Mouse (Mus musculus): ENCODE measurements around the gene Ankrd26.
A peak's percentile ranks its signal among the peaks of the same experiment; 100 is the strongest.
"Not testable (repeated sequence)": the region's sequence is repeated elsewhere in the genome, so short reads cannot be mapped to it uniquely, and the experiment has no call there.

The Ankrd26 gene

GRCm38 (mm10) chr6:118561745-118562609 lies at the start of gene Ankrd26:
Gene Ankrd26 (minus strand): TSS chr6:118562226.
- DNase-seq (ENCODE audit: low read depth, low spot score), result peak; percentile 80

- DNase-seq (ENCODE audit: low read depth, low spot score), result no peak
Measured at GRCm38 (mm10) chr6:118608906-118609305, 46.9 kb upstream of the Ankrd26 start.

DNA sequence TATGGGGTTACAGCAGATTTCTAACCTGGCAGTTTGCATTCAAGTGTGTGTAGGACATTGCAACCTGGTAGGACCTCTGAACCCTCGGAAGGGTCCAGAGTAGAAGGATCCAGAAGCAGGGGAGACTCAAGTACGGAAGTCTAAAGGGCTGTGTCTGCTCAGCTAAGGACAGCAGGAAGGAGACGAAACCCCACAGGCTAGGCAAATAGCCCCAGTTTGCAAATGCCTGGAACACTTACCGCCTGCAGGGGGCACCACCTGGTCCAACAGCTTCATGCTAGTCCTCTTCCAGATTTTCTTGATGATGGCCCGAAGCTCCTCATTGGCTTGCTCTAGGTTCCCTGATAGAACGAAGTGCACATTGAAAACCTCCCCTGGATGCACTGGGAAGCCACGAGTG lies 43.9 kb upstream of the Ankrd26 start:
- no peak for DNase-seq (ENCODE audit: low read depth, low spot score)

- DNase-seq (ENCODE audit: low read depth, low spot score), result no peak
Measured at GRCm38 (mm10) chr6:118603825-118604224, 41.8 kb upstream of the Ankrd26 start.

GRCm38 (mm10) chr6:118595681-118596055 lies 33.6 kb upstream of the Ankrd26 start:
- DNase-seq (ENCODE audit: low read depth, low spot score), result no peak

DNA sequence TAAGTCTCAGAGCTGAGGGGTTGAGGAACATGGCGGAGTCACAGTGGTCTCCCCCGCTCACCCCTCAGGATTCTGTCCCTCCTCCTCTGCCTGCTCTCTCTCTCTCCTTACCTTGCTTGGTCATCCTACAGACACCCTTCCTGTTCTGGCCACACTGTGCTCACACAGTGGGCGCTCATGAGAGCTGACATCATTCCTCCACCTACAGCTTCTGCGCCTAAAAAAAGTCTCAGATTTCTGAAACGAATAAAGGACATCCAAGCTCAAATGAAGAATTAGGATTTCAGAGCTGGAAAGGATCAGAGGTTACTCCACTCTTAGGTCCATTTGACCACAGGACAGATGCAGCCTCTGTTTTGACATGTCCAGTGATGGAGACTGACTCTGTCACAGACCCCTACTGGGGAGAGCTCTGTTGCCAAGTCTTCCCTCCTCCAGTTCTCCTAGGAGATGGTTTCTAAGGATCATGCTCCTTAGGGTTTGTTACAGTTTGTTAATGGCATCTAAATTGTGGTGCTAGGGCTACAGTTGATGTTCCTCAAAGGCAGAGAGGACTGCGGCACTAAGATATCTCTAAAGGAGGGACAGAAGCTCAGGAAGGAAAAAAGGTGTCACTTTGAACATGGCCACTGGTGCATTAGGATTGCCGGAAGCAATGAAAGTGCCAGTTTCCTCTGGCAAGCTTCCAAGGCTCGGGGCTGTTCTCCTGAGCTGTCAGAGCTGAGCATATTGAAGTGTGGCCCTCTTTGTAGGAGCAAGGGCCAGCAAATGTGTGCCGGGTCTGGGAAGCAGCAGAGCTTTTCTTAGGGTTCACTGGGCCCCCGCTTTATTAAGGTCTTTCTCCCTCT lies 33.0 kb upstream of the Ankrd26 start:
- DNase-seq (ENCODE audit: low read depth, low spot score), result peak; percentile 55

DNA sequence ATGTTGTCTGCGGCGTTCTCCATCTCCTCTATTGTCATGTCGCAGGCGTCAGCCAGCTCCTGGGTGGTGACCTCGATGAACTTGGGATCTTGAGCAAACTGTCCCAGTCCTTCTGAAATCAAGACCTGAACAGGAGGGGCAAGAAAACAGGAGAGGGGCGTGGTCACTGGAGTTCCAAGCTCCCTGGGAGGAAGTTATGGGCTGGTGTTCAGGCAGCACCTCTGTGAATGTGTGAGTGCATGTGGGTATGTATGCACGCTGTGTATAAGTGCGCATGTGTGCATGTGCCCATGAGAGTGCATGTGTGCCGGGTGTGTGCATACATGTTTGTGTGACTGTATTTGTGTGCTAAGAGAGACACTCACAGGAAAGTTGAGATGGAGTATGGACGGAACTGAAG lies 32.0 kb upstream of the Ankrd26 start:
- DNase-seq (ENCODE audit: low read depth, low spot score), result no peak

GRCm38 (mm10) chr6:118593377-118594061 lies 31.5 kb upstream of the Ankrd26 start:
- no peak for DNase-seq (ENCODE audit: low read depth, low spot score)

DNA sequence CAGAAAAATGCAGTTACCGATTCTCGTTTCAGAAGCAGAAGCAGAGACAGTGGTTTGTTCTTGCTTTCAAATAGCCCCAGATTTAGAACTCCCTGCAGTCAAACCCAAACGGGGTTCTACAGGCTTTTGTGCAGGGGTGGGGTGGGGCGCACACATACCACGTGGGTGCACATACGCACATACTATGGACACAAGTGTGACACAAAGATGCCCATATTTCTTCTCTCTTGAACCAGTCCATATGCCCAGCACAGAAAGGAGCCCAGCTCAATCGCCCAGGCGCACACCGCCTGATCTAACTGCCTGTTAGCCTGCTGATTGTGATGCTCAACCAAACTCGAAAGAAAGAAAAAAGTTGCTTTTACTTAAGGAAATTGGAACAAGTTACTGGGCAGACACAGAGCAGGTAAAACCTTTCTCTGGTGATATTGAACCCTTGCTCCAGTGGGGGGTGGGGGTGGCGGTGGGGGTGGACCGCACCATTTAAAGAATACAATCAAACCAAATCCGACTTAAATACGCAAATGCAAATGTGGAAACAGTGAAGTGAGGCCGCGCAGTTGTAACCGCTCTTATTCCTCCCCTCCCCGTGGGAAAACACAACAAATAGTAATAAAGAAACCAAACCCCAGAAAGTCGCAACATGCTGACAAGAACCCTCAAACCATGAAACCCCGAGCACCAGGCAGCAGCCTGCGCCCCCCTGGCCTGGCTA lies 30.8 kb upstream of the Ankrd26 start:
- DNase-seq (ENCODE audit: low read depth, low spot score), result no peak

- DNase-seq (ENCODE audit: low read depth, low spot score), result not testable (repeated sequence)
Measured at GRCm38 (mm10) chr6:118578741-118579140, 16.7 kb upstream of the Ankrd26 start.

- DNase-seq (ENCODE audit: low read depth, low spot score), result no peak
Measured at GRCm38 (mm10) chr6:118574351-118574750, 12.3 kb upstream of the Ankrd26 start.

- no peak for DNase-seq (ENCODE audit: low read depth, low spot score)
Measured at GRCm38 (mm10) chr6:118567816-118568215, 5.8 kb upstream of the Ankrd26 start.

DNA sequence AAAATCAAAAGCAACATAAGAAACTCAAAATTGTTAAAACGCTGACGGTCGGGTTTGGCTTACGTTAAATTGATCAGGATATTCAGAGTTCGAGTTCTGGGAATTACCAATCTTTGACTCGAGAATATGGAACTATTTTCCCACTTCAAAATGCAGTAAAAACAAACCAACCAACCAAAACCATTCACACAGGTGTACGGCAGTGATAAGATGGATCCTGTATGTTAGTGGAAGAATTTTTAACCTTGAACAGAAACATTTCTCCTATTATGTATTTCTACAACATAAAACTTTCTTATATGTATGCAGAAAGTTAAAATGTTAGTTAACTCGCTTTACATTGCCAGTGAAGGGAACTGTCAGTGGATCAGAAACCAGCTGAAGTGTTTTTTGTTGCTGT lies 801 bp downstream of the Ankrd26 start:
- no peak for DNase-seq (ENCODE audit: low read depth, low spot score)

DNA sequence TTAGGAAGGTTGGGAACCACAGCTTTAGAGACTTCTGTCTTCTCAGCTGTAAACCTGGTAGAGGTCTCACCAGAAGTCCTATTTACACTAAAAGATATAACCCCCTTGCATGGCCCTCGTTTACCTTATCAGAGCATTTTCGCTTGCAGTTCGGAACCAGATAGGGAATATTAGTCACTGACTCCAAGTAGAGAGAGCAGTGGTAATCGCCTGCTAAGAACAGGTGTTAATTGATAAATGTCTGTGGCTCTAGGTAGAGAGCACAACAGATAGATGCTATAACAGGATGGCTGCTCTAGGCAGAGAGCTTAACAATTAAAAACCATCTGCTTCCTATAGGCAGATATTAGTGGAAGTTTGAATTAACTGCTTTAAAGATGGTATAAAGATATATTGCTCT lies 23.4 kb downstream of the Ankrd26 start:
- no peak for DNase-seq (ENCODE audit: low read depth, low spot score)

DNA sequence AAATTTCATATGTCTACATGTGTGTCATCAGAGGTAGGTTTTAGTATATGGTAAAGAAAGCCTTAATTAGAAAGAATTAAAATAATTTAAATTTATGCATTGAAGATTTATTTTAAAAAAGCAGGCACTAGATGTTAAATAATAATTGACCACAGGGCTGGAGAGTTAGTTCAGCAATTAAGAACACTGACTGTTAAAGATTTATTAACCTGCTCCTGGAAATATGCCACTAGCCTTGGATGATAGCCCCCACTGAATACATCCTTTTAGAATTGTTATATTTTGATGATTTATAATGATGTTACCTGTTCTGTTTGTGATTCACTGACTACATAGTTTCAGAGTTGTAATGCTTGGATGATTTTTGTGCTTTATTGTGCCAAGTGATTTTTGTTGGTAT lies 24.8 kb downstream of the Ankrd26 start:
- not testable (repeated sequence) for DNase-seq (ENCODE audit: low read depth, low spot score)

DNA sequence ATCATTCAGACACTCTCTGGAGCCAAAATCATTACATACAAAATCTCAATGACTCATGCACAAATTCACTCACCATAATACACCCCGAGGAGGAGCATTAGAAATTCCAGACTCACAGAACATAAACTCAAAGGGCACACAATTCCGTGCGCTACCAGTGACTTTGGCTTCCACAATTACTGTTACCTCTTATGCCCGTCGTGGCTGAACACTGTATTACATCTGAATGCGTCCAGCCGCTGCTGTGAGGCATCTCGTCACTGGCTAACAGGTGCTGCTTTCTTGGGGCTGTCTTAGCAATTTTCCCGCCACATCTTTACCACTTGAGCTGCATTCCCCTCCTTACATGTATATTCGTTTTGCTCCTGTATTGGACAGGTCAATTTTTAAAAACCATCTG lies 26.7 kb downstream of the Ankrd26 start:
- no peak for DNase-seq (ENCODE audit: low read depth, low spot score)

- no peak for DNase-seq (ENCODE audit: low read depth, low spot score)
Measured at GRCm38 (mm10) chr6:118533381-118533780, 28.6 kb downstream of the Ankrd26 start.

DNA sequence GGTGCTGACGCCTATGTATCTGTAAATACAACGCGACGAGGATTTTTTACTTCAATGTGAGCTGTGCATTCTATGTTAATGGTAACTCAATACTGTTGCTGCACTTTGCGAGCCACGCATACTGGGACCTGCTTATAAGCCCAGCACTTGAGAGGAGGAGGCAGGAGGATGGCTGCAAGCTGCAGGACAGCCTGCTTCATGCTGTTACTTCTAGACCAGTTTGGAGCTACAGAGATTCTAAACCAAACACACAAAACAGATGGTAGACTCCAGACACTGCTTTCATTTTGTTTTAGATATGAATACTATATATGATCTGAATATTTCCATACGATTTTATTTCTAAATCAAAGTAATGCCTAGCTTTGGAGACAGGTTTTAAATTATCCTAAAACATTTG lies 41.4 kb downstream of the Ankrd26 start:
- peak; percentile 6 for DNase-seq (ENCODE audit: low read depth, low spot score)

- DNase-seq (ENCODE audit: low read depth, low spot score), result no peak
Measured at GRCm38 (mm10) chr6:118513335-118514012, 48.6 kb downstream of the Ankrd26 start.

DNA sequence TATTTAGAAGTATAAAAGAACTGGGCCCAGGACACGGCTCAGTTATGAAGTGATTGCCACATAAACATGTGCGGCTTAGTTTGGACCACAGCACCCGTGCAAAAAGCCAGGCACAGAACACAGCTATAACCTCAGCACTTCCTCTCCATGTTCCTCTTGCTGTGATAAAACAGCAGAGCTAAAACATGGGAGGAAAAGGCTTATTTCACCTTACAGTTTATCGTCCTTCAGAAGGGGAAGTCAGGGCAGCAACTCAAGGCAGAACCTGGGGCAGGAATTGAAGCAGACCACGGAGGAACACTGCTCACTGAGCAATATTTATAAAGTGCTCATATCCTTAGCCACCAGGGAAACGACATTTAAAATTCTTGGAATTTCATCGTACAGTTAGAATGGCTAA lies 63.0 kb downstream of the Ankrd26 start:
- no peak for DNase-seq (ENCODE audit: low read depth, low spot score)

- no peak for DNase-seq (ENCODE audit: low read depth, low spot score)
Measured at GRCm38 (mm10) chr6:118482125-118482524, 79.9 kb downstream of the Ankrd26 start.

All from telencephalon, adult 2 months (tissue).